25 mouse cellular contexts compared by ENCODE assay signal in the genomic region with DNA sequence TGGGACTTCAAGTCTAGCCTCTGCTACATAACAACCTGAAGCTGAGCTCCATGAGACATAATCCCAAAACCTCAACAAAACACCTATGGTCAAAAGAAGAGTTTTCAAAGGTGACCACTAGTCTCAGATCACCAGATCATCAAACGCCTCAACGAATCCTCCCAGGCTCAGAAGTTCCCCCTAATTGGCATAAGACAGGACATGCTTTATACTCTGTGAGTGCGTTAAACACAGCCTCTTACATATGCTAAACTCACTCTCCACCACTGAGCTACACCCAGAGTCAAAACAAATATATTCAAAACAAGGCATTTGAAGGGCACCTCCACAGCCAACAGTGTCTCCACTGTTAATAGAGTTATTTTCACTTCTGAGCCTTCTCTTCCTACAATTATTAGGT. TPM values are rescaled to one million over a fixed set of nuclear protein-coding genes. Genes with fewer than 3 reads are reported as not detected.
A peak's percentile ranks its signal among the peaks of the same experiment; 100 is the strongest.
DNase-seq lines count a peak whose midpoint lies in the region; ATAC-seq and TF ChIP-seq lines count a peak whose summit lies in the region.
"Had no signal": no experiment of that assay in that cellular context is flagged by ENCODE, and none has a peak within 500 bp of the region (broad histone marks: within the 10 kb centered on the region; RNA-seq: fewer than 3 reads in every experiment).

No protein-coding gene starts in this region.

- H3K36me3 ChIP-seq in E14TG2a.4 (ENCODE audit: insufficient read depth, low read length), result peaks cover 41% of the 10 kb centered on the region
- no peaks in the 10 kb centered on the region for H3K36me3 ChIP-seq in intestine, embryonic 14.5 days (ENCODE audit: control insufficient read depth, insufficient read depth, low read length)
- H3K36me3 ChIP-seq in stomach, embryonic 15.5 days, result no peaks in the 10 kb centered on the region
- H3K36me3 ChIP-seq: embryonic facial prominence, embryonic 13.5 days; forebrain, embryonic 10.5 days; forebrain, embryonic 15.5 days; heart, embryonic 13.5 days; limb, embryonic 13.5 days; lung, embryonic 15.5 days; midbrain, embryonic 10.5 days had no signal

- H3K4me1 ChIP-seq in E14TG2a.4 (replicated peaks; ENCODE audit: low read depth, low read length), result peaks cover 56% of the 10 kb centered on the region
- H3K4me1 ChIP-seq in intestine, embryonic 14.5 days (replicated peaks; ENCODE audit: control insufficient read depth, insufficient read depth, low read length), result peaks cover 12% of the 10 kb centered on the region
- no peaks in the 10 kb centered on the region for H3K4me1 ChIP-seq in stomach, embryonic 15.5 days

- TF ChIP-seq CTCF in E14TG2a.4 (conservative IDR thresholded peaks at IDR 0.05; ENCODE audit: low read length), result no peak

- 83% methylated on average over 3 of the region's 3 CpGs for WGBS in intestine, embryonic 14.5 days
- WGBS in stomach, embryonic 15.5 days, result 84% methylated on average over 3 of the region's 3 CpGs

- no peak overlapping the region for H3K9ac ChIP-seq in intestine, embryonic 14.5 days (ENCODE audit: low read length)
- no peak overlapping the region for H3K9ac ChIP-seq in stomach, embryonic 15.5 days
- H3K9ac ChIP-seq: embryonic facial prominence, embryonic 13.5 days; forebrain, embryonic 15.5 days; heart, embryonic 13.5 days; limb, embryonic 13.5 days; lung, embryonic 15.5 days had no signal

- no peak overlapping the region for H3K27ac ChIP-seq in intestine, embryonic 14.5 days (ENCODE audit: low read depth)
- H3K27ac ChIP-seq in stomach, embryonic 15.5 days, result peak overlapping the region; percentile 35; the same call in 1 of the 2 replicates
- H3K27ac ChIP-seq: embryonic facial prominence, embryonic 13.5 days; forebrain, embryonic 10.5 days; forebrain, embryonic 15.5 days; heart, embryonic 13.5 days; limb, embryonic 13.5 days; lung, embryonic 15.5 days; midbrain, embryonic 10.5 days had no signal

- no peak for ATAC-seq in intestine, embryonic 14.5 days (replicated peaks; ENCODE audit: low FRiP score, low TSS enrichment, low read depth)
- ATAC-seq in stomach, embryonic 15.5 days (ENCODE audit: insufficient read depth, low FRiP score, low read depth), result no peak
- ATAC-seq: CD4-positive, CD25-positive, alpha-beta regulatory T cell, adult 4 months; forebrain, embryonic 15.5 days; hindbrain, embryonic 16.5 days; midbrain, embryonic 16.5 days; Patski had no signal

- H3K4me2 ChIP-seq in intestine, embryonic 14.5 days (ENCODE audit: low read length), result peak overlapping the region; percentile 31
- H3K4me2 ChIP-seq in stomach, embryonic 15.5 days, result 0 out of 2 replicates have a peak overlapping the region, but pooled peaks have one; percentile 12
- H3K4me2 ChIP-seq: embryonic facial prominence, embryonic 13.5 days; forebrain, embryonic 15.5 days; heart, embryonic 13.5 days; limb, embryonic 13.5 days; liver, embryonic 11.5 days; lung, embryonic 15.5 days had no signal

- DNase-seq in ES-CJ7 (ENCODE audit: low read depth, low spot score), result peak; percentile 90
- no peak for DNase-seq in intestine, embryonic 14.5 days (ENCODE audit: low spot score)
- no peak for DNase-seq in cerebellum, adult 9-11 months
- DNase-seq in cerebellum, adult 11-12 months, result no peak
- no peak for DNase-seq in adrenal gland, adult (ENCODE audit: inconsistent age in 2 of 2, low spot score in 1 of 2)
- DNase-seq: adrenal gland, adult 8-10 months; cerebellum, postnatal 10 days; heart, postnatal 10 days; kidney, adult 18-20 months; kidney, postnatal 36 days; thymus, postnatal 14 days had no signal

- peaks cover 7% of the 10 kb centered on the region; the same call in 1 of the 2 replicates for H3K9me3 ChIP-seq in E14TG2a.4 (ENCODE audit: low read length)
- no peaks in the 10 kb centered on the region for H3K9me3 ChIP-seq in intestine, embryonic 14.5 days (ENCODE audit: control insufficient read depth, low read length)
- no peaks in the 10 kb centered on the region for H3K9me3 ChIP-seq in stomach, embryonic 15.5 days
- H3K9me3 ChIP-seq: embryonic facial prominence, embryonic 13.5 days; forebrain, embryonic 10.5 days; forebrain, embryonic 15.5 days; heart, embryonic 13.5 days; limb, embryonic 13.5 days; lung, embryonic 15.5 days; midbrain, embryonic 10.5 days had no signal

- peak overlapping the region; percentile 95 for H3K4me3 ChIP-seq in E14TG2a.4 (replicated peaks; ENCODE audit: low read length)
- peak overlapping the region; percentile 10; the same call in 1 of the 2 replicates for H3K4me3 ChIP-seq in intestine, embryonic 14.5 days (ENCODE audit: low read depth, low read length)
- H3K4me3 ChIP-seq in stomach, embryonic 15.5 days (replicated peaks), result no peak overlapping the region
- H3K4me3 ChIP-seq: embryonic facial prominence, embryonic 13.5 days; forebrain, embryonic 10.5 days; forebrain, embryonic 15.5 days; heart, embryonic 13.5 days; limb, embryonic 13.5 days; lung, embryonic 15.5 days; midbrain, embryonic 10.5 days had no signal

- H3K27me3 ChIP-seq in E14TG2a.4 (ENCODE audit: insufficient read depth, low read length), result no peaks in the 10 kb centered on the region
- H3K27me3 ChIP-seq in intestine, embryonic 14.5 days (replicated peaks; ENCODE audit: control insufficient read depth, insufficient read depth, low read length), result no peaks in the 10 kb centered on the region
- no peaks in the 10 kb centered on the region for H3K27me3 ChIP-seq in stomach, embryonic 15.5 days (replicated peaks)
- H3K27me3 ChIP-seq: embryonic facial prominence, embryonic 13.5 days; forebrain, embryonic 15.5 days; heart, embryonic 13.5 days; limb, embryonic 13.5 days; lung, embryonic 15.5 days; Patski had no signal

RNA-seq across cellular contexts. Expression of gene Lima1, which starts 2.7 kb away (rescaled TPM):
- 80.3 and 87.9 TPM in 2 replicates for polyA plus RNA-seq in intestine, embryonic 14.5 days (2014; fragmentation: Nextera tagmentation; extraction: Ambion mirVana)
- 71.2 and 78.3 TPM in 2 replicates for polyA plus RNA-seq in stomach, embryonic 15.5 days (2015; fragmentation: Nextera tagmentation; extraction: Ambion mirVana)
